Mouse (Mus musculus): ENCODE data around the gene Nsf. TPM values are rescaled to one million over a fixed set of nuclear protein-coding genes. Genes with fewer than 3 reads are reported as not detected.
"Not testable (repeated sequence)": the region's sequence is repeated elsewhere in the genome, so short reads cannot be mapped to it uniquely, and the experiment has no call there.

Nsf gene
- polyA plus RNA-seq (2012; rRNA removed), result 470 and 505 TPM in 2 replicates

GRCm38 (mm10) chr11:103953896-103954292 is at the start of gene Nsf:
Gene Nsf (minus strand): TSS chr11:103954056.
- peak within 1 kb of the TSS; percentile 93 for H3K27ac ChIP-seq (ENCODE audit: insufficient read depth, low read length)
- H3K4me3 ChIP-seq (ENCODE audit: insufficient read depth, low read length), result peak within 1 kb of the TSS; percentile 100
- H3K4me1 ChIP-seq (ENCODE audit: control insufficient read depth, insufficient read depth, low read length), result peaks cover 5% of the 10 kb centered on the region; the same call in 1 of the 2 replicates
- no peak for TF ChIP-seq CTCF (IDR thresholded peaks at IDR 0.05; ENCODE audit: extremely low read depth, insufficient read depth, low read length)
- TF ChIP-seq POLR2A (IDR thresholded peaks at IDR 0.05; ENCODE audit: extremely low read depth, insufficient read depth, low read length), result peak; percentile 67

DNA sequence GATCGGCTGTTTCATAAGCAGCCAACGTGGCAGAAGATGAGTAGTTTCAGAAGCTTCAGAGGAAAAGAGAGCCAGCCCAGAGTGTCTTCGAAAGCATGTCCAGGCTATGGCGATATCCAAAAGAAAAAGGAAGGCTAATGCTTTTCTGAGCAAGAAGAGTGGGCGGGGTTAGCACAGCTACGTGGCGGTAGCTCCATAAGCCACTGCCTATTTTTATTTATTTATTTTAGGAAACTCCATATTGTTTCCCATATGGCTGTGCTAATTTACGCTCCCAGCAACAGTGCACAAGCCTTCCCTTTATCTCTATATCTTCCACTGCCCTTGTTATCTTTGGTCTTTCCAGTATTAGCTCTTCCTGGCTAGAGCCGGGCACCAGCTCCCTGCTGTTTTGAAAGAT is 49.5 kb upstream of the Nsf start:
- H3K27ac ChIP-seq (ENCODE audit: insufficient read depth, low read length), result no peak overlapping the region
- H3K4me1 ChIP-seq (ENCODE audit: control insufficient read depth, insufficient read depth, low read length), result peaks cover 2% of the 10 kb centered on the region
- no peak overlapping the region for H3K4me3 ChIP-seq (ENCODE audit: insufficient read depth, low read length)
- TF ChIP-seq CTCF (IDR thresholded peaks at IDR 0.05; ENCODE audit: extremely low read depth, insufficient read depth, low read length), result no peak
- TF ChIP-seq POLR2A (IDR thresholded peaks at IDR 0.05; ENCODE audit: extremely low read depth, insufficient read depth, low read length), result no peak

DNA sequence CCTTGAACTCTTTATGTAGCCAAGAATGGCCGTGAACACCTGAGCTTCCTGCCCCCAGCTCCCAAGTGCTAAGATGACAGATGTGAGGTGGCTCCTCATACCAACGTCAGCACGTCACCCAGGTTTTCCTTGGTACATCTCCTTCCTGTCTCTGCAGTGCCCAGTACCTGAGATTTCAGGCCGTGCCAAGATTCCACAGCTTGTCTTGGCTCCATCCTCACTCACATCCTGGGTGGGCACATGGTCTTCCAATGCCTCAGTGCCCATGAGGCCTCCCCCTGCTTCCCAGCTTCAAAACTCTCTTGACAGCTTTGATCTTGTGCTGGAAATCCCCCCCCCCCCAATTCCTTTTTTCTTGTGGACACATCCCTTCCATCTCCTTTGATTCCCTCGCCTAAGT is 48.3 kb upstream of the Nsf start:
- H3K4me3 ChIP-seq (ENCODE audit: insufficient read depth, low read length), result no peak overlapping the region
- H3K27ac ChIP-seq (ENCODE audit: insufficient read depth, low read length), result no peak overlapping the region
- no peak for TF ChIP-seq CTCF (IDR thresholded peaks at IDR 0.05; ENCODE audit: extremely low read depth, insufficient read depth, low read length)
- TF ChIP-seq POLR2A (IDR thresholded peaks at IDR 0.05; ENCODE audit: extremely low read depth, insufficient read depth, low read length), result no peak
- H3K4me1 ChIP-seq (ENCODE audit: control insufficient read depth, insufficient read depth, low read length), result peaks cover 2% of the 10 kb centered on the region

DNA sequence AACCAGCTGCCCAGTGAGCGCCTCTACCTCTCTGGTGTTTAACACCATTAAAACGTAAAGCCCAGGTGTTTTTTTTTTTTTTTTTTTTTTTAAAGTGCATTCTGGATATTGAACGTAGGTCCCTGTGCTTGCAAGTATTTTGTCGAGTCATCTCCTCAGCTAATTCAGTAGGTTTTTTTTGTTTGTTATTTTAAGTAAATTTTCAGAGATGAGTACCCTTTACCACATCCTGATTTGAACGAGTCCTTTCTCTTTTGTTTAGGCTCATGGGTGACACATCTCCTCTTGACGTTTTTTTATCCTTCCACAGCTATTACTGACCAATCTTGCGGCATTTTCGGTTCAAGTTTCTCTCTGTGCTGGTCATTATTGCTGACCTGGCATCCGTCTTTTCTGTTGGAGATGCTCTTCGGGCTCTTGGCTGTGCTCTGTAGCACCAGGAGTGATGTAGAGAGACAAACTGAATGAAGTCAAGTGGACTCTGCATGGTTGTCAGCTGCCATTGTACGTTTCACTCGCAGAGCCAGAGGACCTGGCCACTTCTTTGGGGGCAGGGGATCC is 47.6 kb upstream of the Nsf start:
- no peak overlapping the region for H3K27ac ChIP-seq (ENCODE audit: insufficient read depth, low read length)
- TF ChIP-seq POLR2A (IDR thresholded peaks at IDR 0.05; ENCODE audit: extremely low read depth, insufficient read depth, low read length), result no peak
- no peak overlapping the region for H3K4me3 ChIP-seq (ENCODE audit: insufficient read depth, low read length)
- peaks cover 2% of the 10 kb centered on the region for H3K4me1 ChIP-seq (ENCODE audit: control insufficient read depth, insufficient read depth, low read length)

GRCm38 (mm10) chr11:104000667-104001394 is 47.0 kb upstream of the Nsf start:
- H3K27ac ChIP-seq (ENCODE audit: insufficient read depth, low read length), result no peak overlapping the region
- H3K4me3 ChIP-seq (ENCODE audit: insufficient read depth, low read length), result no peak overlapping the region
- H3K4me1 ChIP-seq (ENCODE audit: control insufficient read depth, insufficient read depth, low read length), result peaks cover 2% of the 10 kb centered on the region
- TF ChIP-seq POLR2A (IDR thresholded peaks at IDR 0.05; ENCODE audit: extremely low read depth, insufficient read depth, low read length) (no peak), CTCF (IDR thresholded peaks at IDR 0.05; ENCODE audit: extremely low read depth, insufficient read depth, low read length) (no peak)

- H3K27ac ChIP-seq (ENCODE audit: insufficient read depth, low read length), result no peak overlapping the region
- H3K4me1 ChIP-seq (ENCODE audit: control insufficient read depth, insufficient read depth, low read length), result peaks cover 2% of the 10 kb centered on the region
- H3K4me3 ChIP-seq (ENCODE audit: insufficient read depth, low read length), result no peak overlapping the region
- no peak for TF ChIP-seq POLR2A (IDR thresholded peaks at IDR 0.05; ENCODE audit: extremely low read depth, insufficient read depth, low read length)
- TF ChIP-seq CTCF (IDR thresholded peaks at IDR 0.05; ENCODE audit: extremely low read depth, insufficient read depth, low read length), result no peak
Measured at GRCm38 (mm10) chr11:103998737-103999136, 44.9 kb upstream of the Nsf start.

- TF ChIP-seq CTCF (IDR thresholded peaks at IDR 0.05; ENCODE audit: extremely low read depth, insufficient read depth, low read length) (peak; percentile 97), POLR2A (IDR thresholded peaks at IDR 0.05; ENCODE audit: extremely low read depth, insufficient read depth, low read length) (no peak)
- no peak overlapping the region for H3K27ac ChIP-seq (ENCODE audit: insufficient read depth, low read length)
- no peak overlapping the region for H3K4me3 ChIP-seq (ENCODE audit: insufficient read depth, low read length)
- no peaks in the 10 kb centered on the region for H3K4me1 ChIP-seq (ENCODE audit: control insufficient read depth, insufficient read depth, low read length)
Measured at GRCm38 (mm10) chr11:103997385-103997784, 43.5 kb upstream of the Nsf start.

DNA sequence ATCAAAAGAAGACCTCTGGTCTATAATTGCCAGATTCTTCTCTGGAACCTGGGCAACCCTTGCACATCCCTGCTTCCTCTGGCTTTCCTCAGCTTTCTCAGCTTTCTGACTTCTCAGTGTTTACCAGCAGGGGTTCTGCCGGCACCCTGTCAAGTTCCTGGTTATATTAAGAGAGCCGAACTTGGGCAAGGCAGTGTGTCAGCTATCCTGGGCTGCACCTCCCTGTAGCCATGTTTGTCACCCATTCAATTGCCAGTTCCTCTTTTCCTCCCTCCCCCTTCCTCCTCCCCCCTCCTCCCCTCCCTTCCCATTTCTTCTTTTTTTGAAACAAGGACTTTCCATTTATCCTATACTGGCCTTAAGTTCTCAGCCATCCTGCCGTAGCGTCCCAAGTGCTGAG is 38.8 kb upstream of the Nsf start:
- Histone ChIP-seq H3K27ac (ENCODE audit: insufficient read depth, low read length) (no peak overlapping the region), H3K4me1 (ENCODE audit: control insufficient read depth, insufficient read depth, low read length) (no peaks in the 10 kb centered on the region), H3K4me3 (ENCODE audit: insufficient read depth, low read length) (no peak overlapping the region)
- TF ChIP-seq CTCF (IDR thresholded peaks at IDR 0.05; ENCODE audit: extremely low read depth, insufficient read depth, low read length) (no peak), POLR2A (IDR thresholded peaks at IDR 0.05; ENCODE audit: extremely low read depth, insufficient read depth, low read length) (no peak)

- not testable (repeated sequence) for H3K4me3 ChIP-seq (ENCODE audit: insufficient read depth, low read length); H3K27ac ChIP-seq (ENCODE audit: insufficient read depth, low read length); H3K4me1 ChIP-seq (ENCODE audit: control insufficient read depth, insufficient read depth, low read length)
Measured at GRCm38 (mm10) chr11:103990049-103990557, 36.2 kb upstream of the Nsf start.

DNA sequence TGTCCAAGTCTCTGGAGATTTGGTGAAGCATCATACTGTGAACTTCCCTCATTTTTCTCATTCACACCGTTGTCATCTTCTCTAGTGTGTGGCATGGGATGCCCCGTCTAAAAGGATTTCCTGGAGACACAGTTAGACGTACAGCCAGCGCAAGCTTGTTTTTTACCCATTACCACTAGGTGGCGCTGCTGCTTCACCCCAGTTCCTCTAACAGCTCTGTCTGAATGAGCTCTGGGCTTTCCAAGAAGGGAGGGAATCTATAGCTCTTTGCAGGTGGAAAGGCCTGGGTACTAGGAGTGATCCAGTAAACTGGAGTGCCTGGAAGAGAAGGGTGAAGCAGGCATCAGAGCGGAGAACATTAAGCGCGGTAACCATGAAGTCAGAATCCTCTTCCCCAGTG is 33.6 kb upstream of the Nsf start:
- H3K27ac ChIP-seq (ENCODE audit: insufficient read depth, low read length), result no peak overlapping the region
- peak; percentile 90 for TF ChIP-seq CTCF (IDR thresholded peaks at IDR 0.05; ENCODE audit: extremely low read depth, insufficient read depth, low read length)
- TF ChIP-seq POLR2A (IDR thresholded peaks at IDR 0.05; ENCODE audit: extremely low read depth, insufficient read depth, low read length), result no peak
- no peaks in the 10 kb centered on the region for H3K4me1 ChIP-seq (ENCODE audit: control insufficient read depth, insufficient read depth, low read length)
- H3K4me3 ChIP-seq (ENCODE audit: insufficient read depth, low read length), result no peak overlapping the region
